Mouse (Mus musculus) erythroid progenitor cell, adult 5-6 weeks (primary cell): ENCODE data around the gene Tyw5. TPM values are rescaled to one million over a fixed set of nuclear protein-coding genes. Genes with fewer than 3 reads are reported as not detected.

Experiments used
- ATAC-seq: replicated peaks from 2 replicates; pipeline ENCODE4 v1.8.0; 2016; ENCODE audit warnings: moderate number of reproducible peaks, mild to moderate bottlenecking, moderate TSS enrichment, inconsistent platforms; ENCODE audit not compliant: poor library complexity, low FRiP score, severe bottlenecking
- total RNA-seq, 2 experiments: library from RNA; stranded (forward) in 1 of 2; stranded (reverse) in 1 of 2; fragments of 150-400 nt in 1 of 2; fragments of 186-747, 209-891 nt in 1 of 2; gene quantifications; 2 replicates each; pipeline versions ENCODE4 v1.2.3 to v1.2.4; 2015 to 2017; ENCODE audit warnings: low replicate concordance in 2 of 2

Tyw5 gene
- total RNA-seq (2015; ENCODE audit: low replicate concordance) (6.5 and 15.5 TPM in 2 replicates), total RNA-seq (2017; ENCODE audit: low replicate concordance) (8.2 and 30.5 TPM in 2 replicates)

DNA sequence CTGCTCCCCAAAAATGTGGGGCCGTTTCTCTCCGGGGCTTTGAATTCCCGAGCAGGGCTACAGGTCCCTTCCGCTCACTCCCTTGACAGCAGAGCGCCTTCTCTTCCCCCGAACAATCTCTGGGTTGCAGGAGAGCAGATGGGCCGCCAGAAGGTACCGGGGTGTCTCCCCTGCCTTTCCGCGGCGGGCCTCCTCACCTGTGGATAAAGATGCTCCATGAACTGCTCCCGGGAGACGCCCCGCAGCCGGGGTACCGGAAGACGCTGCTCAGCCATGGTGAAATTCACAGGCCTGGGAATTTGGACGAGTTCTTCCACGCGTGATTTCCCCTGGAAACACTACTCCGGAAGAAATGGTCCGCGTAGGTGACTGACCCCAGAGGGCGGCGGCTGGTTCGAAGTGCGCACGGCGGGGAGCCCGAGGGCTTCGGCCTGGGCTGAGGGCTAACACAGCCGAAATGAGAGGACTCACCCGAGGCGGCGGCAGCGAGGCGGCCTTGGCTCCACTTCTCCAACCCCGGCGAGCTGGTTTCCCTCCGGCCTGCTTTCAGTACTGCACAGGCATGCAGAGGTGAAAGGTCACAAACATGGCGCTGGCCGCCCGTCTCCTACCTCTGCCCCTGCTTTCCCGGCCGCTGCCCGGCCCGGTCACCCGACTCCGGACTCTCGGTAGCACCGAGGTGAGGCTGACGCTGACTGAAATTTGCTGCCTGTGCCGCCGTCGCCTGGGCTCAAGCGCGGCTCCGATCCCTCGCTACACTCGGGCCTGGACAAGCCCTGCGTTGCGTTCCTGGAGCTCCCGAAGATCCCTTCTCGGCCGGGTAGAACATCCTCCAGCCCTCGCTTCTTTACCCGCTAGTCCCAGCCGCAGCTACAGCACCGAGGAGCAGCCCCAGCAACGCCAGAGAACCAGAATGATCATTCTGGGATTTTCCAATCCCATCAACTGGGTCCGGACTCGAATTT lies at the start of gene Tyw5, which contains the start of gene Maip1:
TSS of gene Tyw5 (minus strand) at position 915 of the 965 bp plus-strand sequence.
TSS of gene Maip1 (plus strand) at position 142 of the 965 bp plus-strand sequence.
- ATAC-seq: peak; percentile 88

DNA sequence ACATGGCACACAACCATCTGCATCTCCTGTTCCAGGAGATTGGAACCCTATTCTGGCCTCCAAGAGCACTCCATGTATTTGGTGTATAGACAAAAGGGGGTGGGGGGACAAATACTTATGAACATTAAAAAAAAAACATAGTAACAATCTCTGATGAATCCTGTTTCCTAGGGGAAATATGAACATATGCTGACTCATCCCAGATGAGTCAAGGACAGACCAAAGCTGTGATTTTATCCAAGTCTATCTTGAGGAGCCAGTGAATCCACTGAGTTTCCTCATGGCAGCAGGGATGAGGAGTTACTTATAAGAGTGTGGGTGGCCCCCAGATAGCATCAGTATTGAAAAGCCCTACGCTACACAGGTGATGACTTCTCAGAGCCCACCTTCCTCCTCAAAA lies 43.3 kb upstream of the Tyw5 start:
- no peak for ATAC-seq

DNA sequence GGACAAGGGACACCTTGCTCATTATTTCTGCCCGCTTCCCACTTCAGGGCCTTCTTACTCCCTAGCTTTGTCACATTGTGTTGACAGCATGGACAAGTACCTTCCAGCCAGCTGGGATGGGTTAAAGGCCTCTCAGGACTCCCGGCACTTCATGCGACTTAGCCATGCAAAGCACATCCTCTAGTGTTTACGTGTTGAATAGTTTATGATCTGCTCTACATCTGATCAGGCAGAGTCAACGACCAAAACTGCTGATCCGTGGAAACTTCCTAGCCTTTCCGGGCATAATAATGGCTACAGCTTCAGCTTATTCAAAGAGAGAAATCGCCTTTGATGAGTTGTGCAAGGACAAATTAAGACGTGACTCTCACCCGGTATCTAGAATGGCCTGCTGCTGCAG lies 38.8 kb upstream of the Tyw5 start:
- ATAC-seq: no peak

DNA sequence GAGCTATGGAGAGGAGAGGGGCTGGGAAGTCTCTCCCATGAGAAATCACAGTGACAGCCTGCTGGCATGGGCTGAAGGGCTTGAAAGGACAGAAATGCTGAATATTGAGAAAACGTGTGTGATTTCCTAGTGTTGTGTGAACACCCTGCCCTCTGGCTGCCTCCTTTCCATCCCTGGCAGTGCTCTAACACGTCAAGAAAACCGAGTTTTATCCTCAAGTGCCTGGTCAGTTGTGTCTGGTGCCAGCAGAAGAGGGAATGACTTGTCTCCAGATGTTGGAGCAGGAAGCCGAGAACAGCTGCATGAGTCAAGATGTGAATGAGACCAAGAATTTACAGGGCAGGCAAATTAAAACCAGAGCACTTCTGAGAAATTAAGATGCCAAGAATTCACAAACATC lies 33.9 kb upstream of the Tyw5 start:
- ATAC-seq: no peak

DNA sequence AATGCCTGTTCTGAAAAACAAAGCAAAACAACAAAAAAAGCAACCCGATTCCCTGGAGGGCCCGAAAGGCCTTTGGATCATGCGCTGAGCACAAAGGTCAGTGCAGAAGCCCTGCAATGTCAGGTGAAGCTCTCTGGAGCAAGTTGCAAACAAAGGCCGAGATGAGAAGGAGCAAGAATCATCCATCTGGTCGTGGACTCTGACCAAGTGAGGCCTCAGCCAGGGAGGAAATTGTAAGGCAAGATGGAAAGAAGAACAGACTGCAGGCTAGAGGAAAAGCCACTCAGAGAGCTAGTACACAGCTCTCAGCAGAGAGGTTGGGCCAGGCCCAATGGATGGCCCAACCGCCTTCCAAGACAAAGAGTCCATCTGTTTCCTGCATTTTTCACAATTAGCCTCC lies 32.1 kb upstream of the Tyw5 start:
- no peak for ATAC-seq

DNA sequence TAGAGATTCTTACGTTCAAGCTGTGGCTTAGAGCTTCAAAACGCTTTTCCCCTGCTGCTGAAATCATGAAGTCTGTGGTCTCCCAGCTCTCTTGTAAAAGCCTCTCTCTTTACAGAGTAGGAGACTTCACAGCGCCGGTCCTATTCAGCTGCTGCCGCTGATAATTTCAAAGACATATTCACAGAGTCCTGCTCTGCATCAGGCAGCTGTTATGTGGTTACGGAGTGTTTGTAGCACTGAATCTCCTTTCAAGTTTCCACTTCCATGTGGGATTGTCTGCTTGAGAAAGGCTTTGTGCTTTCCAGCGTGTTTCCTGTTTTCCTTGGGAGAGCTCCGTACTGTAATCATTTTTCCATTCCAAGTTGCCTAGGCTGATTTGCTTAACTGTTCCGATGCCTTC lies 30.1 kb upstream of the Tyw5 start:
- ATAC-seq: no peak

DNA sequence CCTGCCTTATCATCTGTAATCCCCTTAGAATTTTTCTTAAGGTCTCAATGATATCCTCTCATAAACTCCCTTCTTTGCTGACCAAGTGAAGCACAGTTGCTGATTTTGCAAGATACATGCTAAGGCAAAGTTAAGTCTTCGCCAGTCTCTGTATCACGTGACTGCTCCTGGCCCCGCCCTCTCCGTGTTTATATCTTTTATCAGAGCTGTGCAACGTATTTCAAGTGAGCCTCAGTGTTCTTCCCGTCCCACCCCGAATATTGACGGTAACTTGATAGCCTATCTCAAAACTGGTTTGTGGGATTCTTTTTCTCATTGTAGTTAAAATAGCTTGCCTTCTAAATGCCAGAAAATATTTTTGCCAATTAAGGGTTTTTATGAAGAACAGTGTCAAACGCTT lies 29.5 kb upstream of the Tyw5 start:
- ATAC-seq: peak; percentile 63; the same call in 1 of the 2 replicates

DNA sequence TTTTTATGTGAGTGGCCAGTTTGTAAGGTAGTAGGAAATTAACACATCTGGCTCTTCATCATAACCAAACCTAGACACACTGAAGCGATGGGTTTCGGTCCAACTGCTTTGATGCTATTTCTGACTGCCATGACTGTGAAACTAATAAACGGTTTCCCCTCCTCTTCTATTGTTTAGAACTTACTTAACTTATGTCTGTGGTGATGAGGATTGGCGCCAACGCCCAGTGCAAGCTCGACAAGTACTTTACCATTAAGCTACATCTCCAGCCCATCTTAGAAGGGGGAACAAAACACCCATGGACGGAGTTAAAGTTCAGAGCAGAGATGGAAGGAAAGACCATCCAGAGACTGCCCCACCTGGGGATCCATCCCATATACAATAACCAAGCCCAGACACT lies 26.2 kb upstream of the Tyw5 start:
- no peak for ATAC-seq

DNA sequence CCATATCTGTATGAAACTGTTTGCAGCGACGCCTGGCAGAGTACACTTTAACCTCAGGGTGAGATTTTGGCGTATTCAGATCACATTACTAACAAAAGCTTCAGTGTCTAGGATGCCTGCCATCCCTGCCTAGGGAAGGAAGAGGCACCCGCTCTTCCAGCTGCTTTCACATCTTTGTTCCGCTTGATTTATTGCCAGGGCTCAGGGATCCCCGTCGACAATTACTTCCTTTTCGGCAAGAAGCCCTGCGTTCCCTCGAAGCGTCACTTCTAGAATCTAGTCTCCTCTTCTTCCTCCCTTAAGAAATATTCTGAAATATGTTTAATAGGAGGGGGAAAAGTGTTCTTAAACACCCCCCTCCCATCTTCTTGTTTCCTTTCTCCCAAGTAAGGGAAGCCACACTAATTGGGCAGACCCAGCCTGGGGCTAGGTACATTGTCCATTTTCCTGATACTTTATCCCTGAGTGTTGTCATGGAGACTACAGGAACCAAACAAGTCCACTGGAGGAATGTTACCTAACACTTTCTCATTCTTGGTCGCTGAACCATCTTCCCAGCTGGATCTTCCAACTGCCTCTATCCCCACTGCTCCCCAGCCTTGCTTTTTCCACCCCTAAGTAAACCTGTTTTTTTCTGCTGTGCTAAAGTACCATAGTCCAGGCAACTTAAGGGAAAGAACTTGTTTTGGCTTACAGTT lies 23.0 kb upstream of the Tyw5 start:
- ATAC-seq: no peak

DNA sequence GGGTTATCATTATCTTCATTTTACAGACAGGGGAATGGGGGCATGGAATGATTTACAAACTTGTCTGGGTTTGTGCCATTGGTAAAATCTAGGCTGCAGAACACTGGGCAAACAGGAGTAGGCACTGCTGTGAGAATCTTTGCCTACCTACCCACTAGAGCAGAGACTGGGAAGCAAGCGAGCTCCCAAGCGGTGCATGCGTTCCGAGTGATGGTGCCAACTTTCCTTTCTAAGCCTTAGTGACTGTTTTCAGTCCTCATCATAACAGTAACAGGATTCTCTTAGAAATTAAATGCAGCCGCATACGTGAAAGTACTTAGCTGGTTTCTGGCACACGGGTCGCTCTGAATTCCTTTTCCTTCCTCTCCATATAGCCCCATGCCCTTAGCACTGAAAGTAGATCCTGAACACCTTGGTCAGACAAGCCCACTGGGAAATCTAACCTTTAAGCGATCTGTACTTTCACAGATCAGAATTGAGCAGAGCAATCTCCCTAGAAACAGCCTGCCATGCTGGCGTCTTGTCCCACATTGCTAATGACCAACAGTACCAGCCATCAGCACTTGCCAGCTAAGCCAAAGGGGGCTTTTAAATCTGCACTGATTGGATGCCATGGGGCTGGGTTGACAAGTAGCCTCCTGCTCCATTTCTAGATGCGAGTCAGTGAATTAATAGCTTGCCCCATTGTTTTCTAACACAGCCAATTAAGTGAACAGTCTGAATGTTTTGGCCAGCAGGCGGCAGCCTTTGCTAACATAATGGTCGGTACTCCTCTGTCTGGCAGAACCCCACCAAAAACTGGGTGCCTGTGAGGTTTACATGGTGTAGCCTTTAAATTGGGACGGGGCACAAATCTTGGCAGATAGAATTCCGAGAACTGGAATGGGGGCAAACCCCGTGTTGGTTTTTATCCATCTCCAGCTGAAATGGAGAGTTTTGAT lies 21.7 kb upstream of the Tyw5 start:
- ATAC-seq: no peak

DNA sequence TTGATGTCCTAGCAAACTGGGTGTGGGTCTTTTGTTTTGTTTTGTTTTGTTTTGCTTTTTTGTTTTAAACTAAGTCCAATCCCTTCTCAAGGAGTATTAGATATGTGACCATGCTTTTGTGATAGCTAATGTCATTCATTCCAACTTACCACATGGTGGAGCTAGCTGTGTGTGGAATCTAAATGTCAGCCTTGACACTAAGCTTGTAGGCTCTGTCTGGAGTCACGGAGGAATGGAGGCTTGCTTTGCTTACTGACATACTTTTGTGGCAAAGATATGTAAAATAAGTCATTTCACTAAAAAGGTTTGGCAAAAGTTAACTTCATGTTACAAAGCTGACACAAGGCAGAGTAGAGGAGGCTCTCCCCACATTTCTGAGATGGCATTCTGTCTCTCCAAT lies 16.8 kb upstream of the Tyw5 start:
- ATAC-seq: no peak

DNA sequence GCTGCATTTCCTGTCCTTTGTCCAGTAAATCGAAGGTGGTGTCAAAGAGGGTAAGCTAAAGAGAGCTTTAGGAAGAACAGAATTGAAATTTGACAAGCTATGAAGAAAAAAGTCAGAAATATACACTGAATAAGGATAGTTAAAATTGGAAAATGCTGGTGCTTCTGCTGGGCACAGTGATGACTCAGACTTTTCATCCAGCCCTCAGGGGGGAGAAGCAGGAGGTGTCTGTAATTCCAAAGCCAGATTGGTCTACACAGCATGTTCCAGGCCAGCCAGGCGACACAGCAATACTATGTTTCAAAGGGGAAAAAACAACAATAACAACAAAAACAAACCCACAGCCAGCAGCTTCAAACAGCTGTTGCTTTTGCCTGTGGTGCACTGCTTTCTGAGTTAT lies 6.5 kb upstream of the Tyw5 start:
- ATAC-seq: no peak

DNA sequence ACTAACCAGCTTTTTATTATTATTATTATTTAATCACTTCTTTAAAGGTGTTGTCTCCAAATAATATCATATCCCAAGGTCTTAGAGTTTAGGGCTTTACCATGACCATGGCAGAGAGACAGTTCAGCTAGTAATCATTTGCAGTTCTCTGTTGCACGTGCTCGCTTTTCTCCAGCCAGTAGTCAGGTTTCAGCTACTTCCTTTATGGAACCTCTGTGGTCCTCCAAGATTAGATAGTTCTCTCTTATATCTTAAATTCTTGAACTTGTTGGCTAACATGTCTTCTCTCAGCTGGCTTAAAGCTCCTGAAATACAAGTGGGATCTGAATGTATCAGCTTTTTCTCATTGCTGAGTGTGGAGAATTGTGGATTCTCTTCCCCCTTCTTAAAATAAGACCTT lies 2.1 kb upstream of the Tyw5 start:
- no peak for ATAC-seq

DNA sequence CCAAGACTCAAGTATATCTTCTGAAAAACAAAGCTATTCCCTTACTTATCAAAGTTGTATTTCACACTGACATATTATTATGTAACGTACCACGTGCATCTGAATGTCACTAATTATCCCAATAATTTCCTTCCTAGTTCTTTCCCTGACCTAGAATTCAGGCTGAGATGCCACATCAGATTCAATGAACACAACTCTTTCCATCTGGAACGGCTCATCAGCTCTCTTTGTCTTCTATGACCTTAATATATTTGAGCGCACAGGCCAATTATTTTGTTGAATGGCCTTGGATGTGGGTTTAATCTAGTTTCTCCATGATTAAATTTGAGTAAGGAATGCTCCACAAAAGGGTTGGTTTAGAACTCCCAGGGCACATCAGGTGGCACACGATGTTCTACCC lies 4.8 kb downstream of the Tyw5 start:
- ATAC-seq: no peak

DNA sequence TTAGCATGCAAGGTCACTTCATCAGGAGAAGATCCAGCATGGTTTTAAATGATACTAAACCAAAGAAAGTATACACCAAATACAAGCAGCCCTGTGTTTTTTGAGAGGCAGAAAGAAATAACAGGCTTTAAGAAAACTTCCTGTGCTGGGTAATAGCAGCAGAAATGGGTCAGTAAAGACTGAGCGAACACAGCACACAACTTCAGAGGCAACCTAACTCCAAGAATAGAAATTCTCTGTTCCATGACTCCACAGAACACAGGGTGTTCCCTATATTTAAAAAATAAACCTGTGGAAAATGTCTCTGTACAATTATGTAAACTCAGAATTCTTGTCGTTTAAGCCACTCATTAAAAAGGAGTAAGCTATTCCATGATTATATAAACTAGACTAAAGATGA lies 6.0 kb downstream of the Tyw5 start:
- ATAC-seq: no peak

DNA sequence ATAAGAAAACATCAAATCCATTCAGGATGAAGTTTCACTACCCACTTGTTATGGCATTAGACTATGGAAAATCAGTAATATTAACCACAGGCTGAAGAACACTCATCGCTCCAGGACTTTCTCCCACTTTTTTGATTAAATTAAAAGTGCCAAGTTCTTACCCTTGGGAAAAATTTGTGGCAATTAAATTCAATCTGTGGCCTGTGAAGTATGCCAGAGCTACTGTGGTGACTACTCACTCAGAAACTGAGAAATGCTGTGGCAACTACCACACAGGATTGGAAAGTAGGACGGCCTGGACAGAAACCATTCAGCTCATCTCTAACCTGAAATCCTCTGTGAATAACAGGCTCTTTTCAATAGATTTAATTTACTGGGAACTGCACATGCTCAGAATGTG lies 6.6 kb downstream of the Tyw5 start:
- ATAC-seq: no peak

DNA sequence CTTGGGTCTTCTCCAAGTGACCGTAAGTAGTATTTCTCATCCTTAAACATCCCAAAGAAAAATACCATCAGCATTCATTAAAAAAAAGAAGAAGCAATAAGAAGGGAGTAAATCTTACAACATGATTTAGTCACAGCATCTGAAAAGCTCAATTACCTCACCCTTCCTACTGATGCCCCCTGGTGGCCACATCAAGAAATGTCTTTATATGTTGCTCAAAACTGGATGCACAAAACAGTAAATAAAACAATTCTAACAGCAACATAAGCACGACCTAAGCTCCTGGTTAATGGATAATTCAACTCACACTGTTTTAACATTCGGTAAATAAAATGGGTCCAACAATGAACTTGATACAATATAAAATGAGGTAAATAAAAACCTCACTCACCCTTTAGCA lies 12.8 kb downstream of the Tyw5 start:
- peak; percentile 65 for ATAC-seq

DNA sequence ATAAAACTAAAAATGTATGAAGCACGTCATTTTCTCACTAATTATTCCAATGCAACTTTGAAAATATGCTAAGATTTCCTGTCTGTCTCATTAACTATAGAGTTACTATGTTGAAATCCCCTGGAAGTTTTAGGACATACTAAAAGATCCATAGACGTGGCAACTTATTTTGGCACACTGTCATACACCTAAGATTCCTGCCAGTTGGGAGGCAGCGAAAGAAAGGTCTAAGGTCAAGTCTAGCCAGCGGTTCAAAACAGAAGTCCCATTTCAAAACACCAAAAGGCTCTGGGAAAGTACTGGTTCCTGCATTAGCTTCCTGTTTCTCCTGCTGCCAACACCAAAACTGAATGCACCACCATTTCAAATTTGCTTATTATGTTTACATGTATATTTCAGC lies 14.5 kb downstream of the Tyw5 start:
- ATAC-seq: no peak

DNA sequence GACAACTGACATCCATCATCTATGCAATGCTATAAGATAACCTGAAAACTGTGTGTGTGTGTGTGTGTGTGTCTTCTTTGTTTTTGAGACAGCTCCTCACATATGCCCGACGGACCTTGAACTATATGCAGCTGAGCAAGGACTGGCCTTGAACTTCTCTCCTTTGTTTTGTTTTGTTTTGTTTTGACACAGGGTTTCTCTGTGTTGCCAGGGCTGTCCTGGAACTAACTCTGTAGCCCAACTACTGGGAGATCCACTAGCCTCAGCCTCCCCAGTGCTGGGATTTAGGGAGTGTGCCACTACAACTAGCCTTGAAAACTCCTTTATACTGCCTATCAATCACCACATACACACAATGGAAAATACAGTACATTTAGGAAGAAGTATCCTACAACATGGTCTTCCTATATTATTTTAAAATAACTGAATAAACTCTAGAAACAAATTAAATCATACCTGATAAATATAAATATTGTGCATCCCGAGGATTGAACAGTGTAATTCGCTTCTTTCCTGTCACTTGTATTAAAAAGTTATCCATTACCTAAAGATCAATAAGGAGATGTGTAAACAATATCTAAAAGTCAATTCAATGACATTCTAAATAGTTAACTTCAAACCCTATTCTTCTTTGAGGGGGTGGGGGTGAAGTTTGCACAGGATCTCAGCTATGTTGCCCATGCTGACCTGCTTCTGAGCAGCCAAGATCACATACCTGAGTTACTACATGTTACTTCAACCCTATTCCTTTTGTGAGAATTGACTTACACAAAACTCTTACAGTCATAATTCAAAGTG lies 15.7 kb downstream of the Tyw5 start:
- no peak for ATAC-seq
